Mouse (Mus musculus) limb, embryonic 14.5 days (tissue): ENCODE results near the gene Fgfr3. TPM values are rescaled to one million over a fixed set of nuclear protein-coding genes. Genes with fewer than 3 reads are reported as not detected.

Experiments
- ATAC-seq: fragments of 200-750 bp; cut with Nextera tagmentation; 2 replicates; pipeline ENCODE4 v1.8.0; 2017; ENCODE audit warnings: low read depth, moderate number of reproducible peaks, moderate TSS enrichment; ENCODE audit not compliant: low FRiP score
- DNase-seq: peaks from one replicate; pipeline ENCODE4 v3.0.0-alpha.2; 2015; ENCODE audit warnings: low spot score
- H3K27ac ChIP-seq: fragments of 300-500 bp; sonication (generic); replicated peaks from 2 replicates; pipeline ENCODE4 v1.5.1; 2014; ENCODE audit warnings: low read depth, mild to moderate bottlenecking, low read length, moderate library complexity, mixed read lengths
- H3K27me3 ChIP-seq: fragments of 300-500 bp; sonication (generic); 2 replicates; pipeline ENCODE4 v1.6.1; 2014; ENCODE audit warnings: low read length, mixed read lengths; ENCODE audit not compliant: control insufficient read depth, insufficient read depth
- H3K36me3 ChIP-seq: fragments of 300-500 bp; sonication (generic); 2 replicates; pipeline ENCODE4 v1.6.1; 2014; ENCODE audit warnings: mild to moderate bottlenecking, low read length, moderate library complexity, mixed read lengths; ENCODE audit not compliant: control insufficient read depth, insufficient read depth
- H3K4me1 ChIP-seq: fragments of 300-500 bp; sonication (generic); 2 replicates; pipeline ENCODE4 v1.6.1; 2014; ENCODE audit warnings: antibody characterized with exemption, low read length, mixed read lengths; ENCODE audit not compliant: control insufficient read depth, insufficient read depth
- H3K4me2 ChIP-seq: fragments of 300-500 bp; sonication (generic); replicated peaks from 2 replicates; pipeline ENCODE4 v1.6.1; 2014; ENCODE audit warnings: low read depth, mild to moderate bottlenecking, low read length, moderate library complexity; ENCODE audit not compliant: severe bottlenecking
- H3K4me3 ChIP-seq: fragments of 300-500 bp; sonication (generic); replicated peaks from 2 replicates; pipeline ENCODE4 v1.5.1; 2014; ENCODE audit warnings: low read length
- H3K9ac ChIP-seq: fragments of 300-500 bp; sonication (generic); 2 replicates; pipeline ENCODE4 v1.6.1; 2014; ENCODE audit warnings: mild to moderate bottlenecking, low read depth, low read length, moderate library complexity; ENCODE audit not compliant: severe bottlenecking
- H3K9me3 ChIP-seq: fragments of 300-500 bp; sonication (generic); 2 replicates; pipeline ENCODE4 v1.6.1; 2016; ENCODE audit warnings: low read length; ENCODE audit not compliant: control insufficient read depth
- POLR2A ChIP-seq: fragments of 200-500 bp; IDR thresholded peaks from 2 replicates; pipeline ENCODE4 v1.8.0; 2012; ENCODE audit warnings: inconsistent platforms, mild to moderate bottlenecking, moderate library complexity, borderline replicate concordance; ENCODE audit not compliant: insufficient read depth, insufficient read length; ENCODE audit errors: extremely low read depth
- WGBS: fragments of 180-500 bp; shearing (Covaris S2); extraction: QIAGEN DNeasy Blood & Tissue Kit; methylation state at CpG from one replicate; pipeline ENCODE4 v1.1.7; 2014; 5-methylcytosine and 5-hydroxymethylcytosine counted together
- polyA plus RNA-seq, 2 experiments: library from polyadenylated mRNA; depleted of rRNA in 1 of 2; stranded (reverse) in 1 of 2; unstranded in 1 of 2; fragments of >200 nt; fragmentation: Nextera tagmentation in 1 of 2; extraction: Ambion mirVana in 1 of 2; gene quantifications; 2 replicates each; pipeline versions ENCODE4 v1.2.1 to v1.2.3; 2012 to 2014

The Fgfr3 gene
- polyA plus RNA-seq, 2 experiments = 27.5 to 143 TPM

- DNase-seq (no peak), ATAC-seq (no peak)
- Histone ChIP-seq H3K4me2 (no peak overlapping the region), H3K9me3 (no peaks in the 10 kb centered on the region), H3K9ac (no peak overlapping the region), H3K27ac (peak overlapping the region; percentile 48), H3K4me1 (peaks cover 83% of the 10 kb centered on the region), H3K4me3 (0 out of 2 replicates have a peak overlapping the region, but pooled peaks have one; percentile 47), H3K27me3 (no peaks in the 10 kb centered on the region; the same call in 1 of the 2 replicates), H3K36me3 (no peaks in the 10 kb centered on the region)
- WGBS = 70% methylated on average over 9 of the region's 9 CpGs
- no peak for TF ChIP-seq POLR2A
Observed at GRCm38 (mm10) chr5:33694461-33694847, 27.0 kb upstream of the Fgfr3 start.

DNA sequence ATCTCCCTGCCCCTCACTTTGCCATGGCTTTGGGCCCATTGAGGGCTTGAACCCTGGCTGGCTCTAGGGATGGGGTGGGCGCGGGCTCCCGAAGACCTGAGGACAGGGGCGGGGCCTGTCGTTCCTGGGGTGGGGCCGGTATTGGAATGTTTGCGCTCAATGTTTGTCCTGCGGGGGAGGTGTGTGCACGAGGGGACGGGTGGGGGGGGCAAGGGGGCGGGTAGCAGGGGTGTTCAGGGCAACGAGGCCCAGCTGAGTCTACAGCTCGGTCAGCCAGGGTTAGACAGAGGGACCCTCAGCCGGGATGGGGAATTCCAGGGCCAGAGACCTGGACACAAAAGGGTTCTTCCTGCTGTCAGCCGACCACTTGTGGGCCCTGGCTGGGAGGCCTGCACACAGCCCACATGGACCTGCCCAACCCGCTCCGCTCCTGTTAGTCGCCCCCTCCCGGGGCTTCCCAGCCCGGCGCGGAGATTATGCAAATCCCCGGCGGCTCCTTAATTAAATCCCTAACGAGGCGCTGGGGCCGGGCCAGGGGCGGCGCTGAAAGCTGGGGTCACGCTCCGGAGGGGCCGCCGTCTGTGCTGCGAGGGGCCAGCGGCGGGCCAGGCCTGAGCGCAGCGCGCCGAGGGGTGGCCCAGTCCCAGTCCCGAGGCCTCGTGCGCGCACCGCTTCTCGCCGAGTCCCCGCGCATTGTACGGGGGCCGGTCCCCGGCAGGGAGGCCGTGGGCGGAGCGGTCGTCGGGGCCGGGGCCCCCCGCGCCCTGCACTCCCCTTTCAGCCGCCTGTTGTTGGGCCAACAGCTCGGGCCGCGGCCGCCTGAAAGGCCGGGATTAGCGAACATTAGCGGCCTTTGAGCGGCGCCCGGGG is 26.4 kb upstream of the Fgfr3 start:
- no peak for TF ChIP-seq POLR2A
- Histone ChIP-seq H3K27ac (peak overlapping the region; percentile 75), H3K4me2 (peak overlapping the region; percentile 93), H3K9me3 (no peaks in the 10 kb centered on the region), H3K9ac (peak overlapping the region; percentile 76), H3K4me3 (peak overlapping the region; percentile 47), H3K4me1 (peaks cover 83% of the 10 kb centered on the region), H3K36me3 (no peaks in the 10 kb centered on the region), H3K27me3 (no peaks in the 10 kb centered on the region; the same call in 1 of the 2 replicates)
- ATAC-seq (peak; percentile 42), DNase-seq (peak; percentile 51)
- 6% methylated on average over 51 of the region's 71 CpGs for WGBS

DNA sequence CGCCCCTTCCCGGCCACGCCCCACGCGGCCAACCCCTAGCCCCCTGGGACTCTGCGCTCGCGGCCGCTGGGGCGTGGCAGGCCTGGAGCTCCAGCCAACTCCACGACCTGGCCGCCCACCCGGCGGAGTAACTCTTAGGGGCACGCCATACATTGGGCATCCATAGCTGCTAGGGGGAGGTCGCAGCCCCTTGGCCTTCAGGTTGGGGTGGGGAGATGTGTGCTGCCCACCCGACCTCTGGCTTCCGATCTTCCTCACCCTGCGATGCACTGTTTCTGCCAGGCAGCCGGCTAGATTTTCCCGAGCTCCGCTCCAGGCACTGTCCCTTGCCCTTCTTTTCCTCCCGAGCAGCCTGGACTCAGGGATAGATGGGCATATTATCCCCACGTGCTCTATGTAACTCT is 25.8 kb upstream of the Fgfr3 start:
- peak overlapping the region; percentile 47 for H3K4me3 ChIP-seq
- H3K9me3 ChIP-seq = no peaks in the 10 kb centered on the region
- H3K4me2 ChIP-seq = peak overlapping the region; percentile 93
- DNase-seq (no peak), ATAC-seq (no peak; the same call in 1 of the 2 replicates)
- peak overlapping the region; percentile 76 for H3K9ac ChIP-seq
- peaks cover 86% of the 10 kb centered on the region for H3K4me1 ChIP-seq
- no peak for TF ChIP-seq POLR2A
- H3K27me3 ChIP-seq = no peaks in the 10 kb centered on the region; the same call in 1 of the 2 replicates
- 4% methylated on average over 24 of the region's 24 CpGs for WGBS
- H3K27ac ChIP-seq = peak overlapping the region; percentile 75
- no peaks in the 10 kb centered on the region for H3K36me3 ChIP-seq

GRCm38 (mm10) chr5:33696430-33696829 is 25.0 kb upstream of the Fgfr3 start:
- ATAC-seq (no peak), DNase-seq (no peak)
- Histone ChIP-seq H3K4me1 (peaks cover 86% of the 10 kb centered on the region), H3K27me3 (no peaks in the 10 kb centered on the region; the same call in 1 of the 2 replicates), H3K4me3 (no peak overlapping the region), H3K9me3 (no peaks in the 10 kb centered on the region), H3K4me2 (no peak overlapping the region), H3K27ac (0 out of 2 replicates have a peak overlapping the region, but pooled peaks have one; percentile 52), H3K36me3 (no peaks in the 10 kb centered on the region), H3K9ac (no peak overlapping the region)
- no peak for TF ChIP-seq POLR2A
- WGBS = 64% methylated on average over 5 of the region's 5 CpGs

DNA sequence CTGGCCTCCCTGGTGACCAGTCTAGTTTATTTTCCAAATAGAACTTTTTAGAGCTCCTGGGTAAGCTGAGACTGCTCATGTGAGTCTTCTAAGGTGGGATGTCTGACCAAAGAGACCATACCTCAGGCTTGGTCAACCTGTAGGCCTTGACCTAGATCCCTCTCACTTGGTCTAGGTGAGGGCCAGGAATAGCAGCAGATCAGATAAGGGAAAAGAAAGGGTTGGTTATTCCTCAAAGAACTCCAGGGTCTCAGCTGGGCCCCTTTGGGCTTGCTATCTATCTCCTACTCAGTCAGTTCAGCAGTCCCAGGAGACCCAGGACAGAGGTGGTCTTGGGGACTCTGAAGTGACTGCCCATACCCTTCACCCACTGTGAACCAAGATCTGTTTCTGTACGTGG is 23.9 kb upstream of the Fgfr3 start:
- Histone ChIP-seq H3K27ac (no peak overlapping the region; the same call in 1 of the 2 replicates), H3K9ac (no peak overlapping the region), H3K27me3 (no peaks in the 10 kb centered on the region; the same call in 1 of the 2 replicates), H3K4me1 (peaks cover 78% of the 10 kb centered on the region), H3K36me3 (no peaks in the 10 kb centered on the region), H3K9me3 (no peaks in the 10 kb centered on the region), H3K4me2 (no peak overlapping the region), H3K4me3 (no peak overlapping the region)
- DNase-seq = no peak
- TF ChIP-seq POLR2A = no peak
- WGBS = 40% methylated on average over 1 of the region's 1 CpGs
- ATAC-seq = no peak
